Mouse (Mus musculus): ENCODE results near the gene Kif14.
"Not testable (repeated sequence)": the region's sequence is repeated elsewhere in the genome, so short reads cannot be mapped to it uniquely, and the experiment has no call there.

The Kif14 gene

GRCm38 (mm10) chr1:136492232-136492631 lies 26.1 kb downstream of the Kif14 start:
- DNase-seq (ENCODE audit: low spot score): no peak

- DNase-seq (ENCODE audit: low spot score): no peak
Measured at GRCm38 (mm10) chr1:136499317-136499716, 33.2 kb downstream of the Kif14 start.

GRCm38 (mm10) chr1:136502936-136503335 lies 36.8 kb downstream of the Kif14 start:
- no peak for DNase-seq (ENCODE audit: low spot score)

GRCm38 (mm10) chr1:136506255-136506654 lies 40.1 kb downstream of the Kif14 start:
- DNase-seq (ENCODE audit: low spot score): not testable (repeated sequence)

- no peak for DNase-seq (ENCODE audit: low spot score)
Measured at GRCm38 (mm10) chr1:136512317-136512716, 46.2 kb downstream of the Kif14 start.

- DNase-seq (ENCODE audit: low spot score): no peak
Measured at GRCm38 (mm10) chr1:136513181-136513580, 47.0 kb downstream of the Kif14 start.

- DNase-seq (ENCODE audit: low spot score): no peak
Measured at GRCm38 (mm10) chr1:136518699-136519356, 52.7 kb downstream of the Kif14 start.

- DNase-seq (ENCODE audit: low spot score): peak; percentile 45
Measured at GRCm38 (mm10) chr1:136521363-136521937, 55.3 kb downstream of the Kif14 start.

GRCm38 (mm10) chr1:136524917-136525316 lies 58.8 kb downstream of the Kif14 start:
- peak; percentile 74 for DNase-seq (ENCODE audit: low spot score)

- no peak for DNase-seq (ENCODE audit: low spot score)
Measured at GRCm38 (mm10) chr1:136525818-136526217, 59.7 kb downstream of the Kif14 start.

GRCm38 (mm10) chr1:136527163-136527562 lies 61.0 kb downstream of the Kif14 start:
- no peak for DNase-seq (ENCODE audit: low spot score)

GRCm38 (mm10) chr1:136532556-136532955 lies 66.4 kb downstream of the Kif14 start:
- DNase-seq (ENCODE audit: low spot score): no peak

- DNase-seq (ENCODE audit: low spot score): no peak
Measured at GRCm38 (mm10) chr1:136536947-136537346, 70.8 kb downstream of the Kif14 start.

GRCm38 (mm10) chr1:136538247-136538646 lies 72.1 kb downstream of the Kif14 start:
- DNase-seq (ENCODE audit: low spot score): peak; percentile 26

GRCm38 (mm10) chr1:136540407-136540895 lies 74.3 kb downstream of the Kif14 start:
- DNase-seq (ENCODE audit: low spot score): no peak

- no peak for DNase-seq (ENCODE audit: low spot score)
Measured at GRCm38 (mm10) chr1:136541618-136542376, 75.7 kb downstream of the Kif14 start.

GRCm38 (mm10) chr1:136543920-136544319 lies 77.8 kb downstream of the Kif14 start:
- DNase-seq (ENCODE audit: low spot score): no peak

- no peak for DNase-seq (ENCODE audit: low spot score)
Measured at GRCm38 (mm10) chr1:136547068-136547467, 80.9 kb downstream of the Kif14 start.

GRCm38 (mm10) chr1:136550285-136550684 lies 84.1 kb downstream of the Kif14 start:
- no peak for DNase-seq (ENCODE audit: low spot score)

- peak; percentile 76 for DNase-seq (ENCODE audit: low spot score)
Measured at GRCm38 (mm10) chr1:136550851-136551540, 84.9 kb downstream of the Kif14 start.

- no peak for DNase-seq (ENCODE audit: low spot score)
Measured at GRCm38 (mm10) chr1:136554686-136555085, 88.5 kb downstream of the Kif14 start.

GRCm38 (mm10) chr1:136555892-136556291 lies 89.7 kb downstream of the Kif14 start:
- DNase-seq (ENCODE audit: low spot score): no peak
